Mouse (Mus musculus) lung, adult 2 months (tissue): ENCODE measurements around the gene Mrpl38.

ENCODE experiments used
- CTCF ChIP-seq: fragments of 200-500 bp; IDR thresholded peaks from 2 replicates; pipeline ENCODE4 v1.5.1; 2011; ENCODE audit warnings: mild to moderate bottlenecking, low read length, control low read depth; ENCODE audit not compliant: insufficient read depth
- POLR2A ChIP-seq: fragments of 200-500 bp; IDR thresholded peaks from 2 replicates; pipeline ENCODE4 v1.6.1; 2011; ENCODE audit warnings: low read depth, mild to moderate bottlenecking, control low read depth, low read length, borderline replicate concordance; ENCODE audit errors: extremely low read depth

DNA sequence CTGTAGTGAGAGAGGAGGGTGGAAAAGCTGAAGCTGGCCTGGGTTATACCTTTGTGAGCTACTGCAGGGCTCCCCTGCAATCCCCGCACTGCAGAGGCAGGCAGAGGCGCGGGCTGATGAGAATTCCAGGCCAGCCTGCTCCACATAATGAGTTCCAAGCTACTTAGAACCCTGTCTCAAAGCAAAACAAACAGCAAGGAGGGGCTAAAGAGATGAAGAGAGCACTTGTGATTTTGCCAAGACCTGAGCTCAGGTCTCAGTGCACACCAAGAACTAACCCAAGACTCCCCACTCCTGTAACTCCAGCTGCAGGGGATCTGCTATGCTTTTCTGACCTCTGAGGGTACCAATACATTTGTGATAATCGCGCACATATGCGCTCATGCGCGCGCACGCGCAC, 47.7 kb upstream of the Mrpl38 start:
- TF ChIP-seq CTCF, result no peak
- TF ChIP-seq POLR2A, result no peak
